Mouse (Mus musculus) kidney, embryonic 15.5 days (tissue): Measurements from ENCODE around the gene Dnmt1. TPM values are rescaled to one million over a fixed set of nuclear protein-coding genes. Genes with fewer than 3 reads are reported as not detected.

Source experiments
- ATAC-seq: fragments of 200-750 bp; cut with Nextera tagmentation; replicated peaks from 2 replicates; pipeline ENCODE4 v1.8.0; 2017; ENCODE audit warnings: moderate TSS enrichment; ENCODE audit not compliant: low FRiP score
- H3K27ac ChIP-seq: fragments of 300-500 bp; sonication (generic); 2 replicates; pipeline ENCODE4 v1.5.1; 2015; ENCODE audit warnings: mild to moderate bottlenecking, inconsistent platforms
- H3K27me3 ChIP-seq: fragments of 300-500 bp; sonication (generic); 2 replicates; pipeline ENCODE4 v1.6.1; 2015; ENCODE audit warnings: inconsistent platforms
- H3K36me3 ChIP-seq: fragments of 300-500 bp; sonication (generic); 2 replicates; pipeline ENCODE4 v1.6.1; 2015; ENCODE audit warnings: inconsistent platforms
- H3K4me1 ChIP-seq: fragments of 300-500 bp; sonication (generic); 2 replicates; pipeline ENCODE4 v1.6.1; 2015; ENCODE audit warnings: inconsistent platforms
- H3K4me2 ChIP-seq: fragments of 300-500 bp; sonication (generic); 2 replicates; pipeline ENCODE4 v1.6.1; 2015; ENCODE audit warnings: moderate library complexity, mild to moderate bottlenecking, inconsistent platforms
- H3K4me3 ChIP-seq: fragments of 300-500 bp; sonication (generic); replicated peaks from 2 replicates; pipeline ENCODE4 v1.5.1; 2015; ENCODE audit warnings: mild to moderate bottlenecking, inconsistent platforms
- H3K9ac ChIP-seq: fragments of 300-500 bp; sonication (generic); 2 replicates; pipeline ENCODE4 v1.6.1; 2015; ENCODE audit warnings: mild to moderate bottlenecking, inconsistent platforms
- H3K9me3 ChIP-seq: fragments of 300-500 bp; sonication (generic); replicated peaks from 2 replicates; pipeline ENCODE4 v1.6.1; 2016; ENCODE audit warnings: inconsistent platforms
- WGBS: fragments of 180-500 bp; shearing (Covaris S2); methylation state at CpG from one replicate; pipeline ENCODE4 v1.1.7; 2015; ENCODE audit warnings: mixed read lengths; 5-methylcytosine and 5-hydroxymethylcytosine counted together
- polyA plus RNA-seq: library from polyadenylated mRNA; unstranded; fragments of >200 nt; fragmentation: Nextera tagmentation; extraction: Ambion mirVana; gene quantifications from 2 replicates; pipeline ENCODE4 v1.2.1, GENCODE M21; 2015

The Dnmt1 gene
- polyA plus RNA-seq, 1 experiment from 2014 or later = 108 TPM

DNA sequence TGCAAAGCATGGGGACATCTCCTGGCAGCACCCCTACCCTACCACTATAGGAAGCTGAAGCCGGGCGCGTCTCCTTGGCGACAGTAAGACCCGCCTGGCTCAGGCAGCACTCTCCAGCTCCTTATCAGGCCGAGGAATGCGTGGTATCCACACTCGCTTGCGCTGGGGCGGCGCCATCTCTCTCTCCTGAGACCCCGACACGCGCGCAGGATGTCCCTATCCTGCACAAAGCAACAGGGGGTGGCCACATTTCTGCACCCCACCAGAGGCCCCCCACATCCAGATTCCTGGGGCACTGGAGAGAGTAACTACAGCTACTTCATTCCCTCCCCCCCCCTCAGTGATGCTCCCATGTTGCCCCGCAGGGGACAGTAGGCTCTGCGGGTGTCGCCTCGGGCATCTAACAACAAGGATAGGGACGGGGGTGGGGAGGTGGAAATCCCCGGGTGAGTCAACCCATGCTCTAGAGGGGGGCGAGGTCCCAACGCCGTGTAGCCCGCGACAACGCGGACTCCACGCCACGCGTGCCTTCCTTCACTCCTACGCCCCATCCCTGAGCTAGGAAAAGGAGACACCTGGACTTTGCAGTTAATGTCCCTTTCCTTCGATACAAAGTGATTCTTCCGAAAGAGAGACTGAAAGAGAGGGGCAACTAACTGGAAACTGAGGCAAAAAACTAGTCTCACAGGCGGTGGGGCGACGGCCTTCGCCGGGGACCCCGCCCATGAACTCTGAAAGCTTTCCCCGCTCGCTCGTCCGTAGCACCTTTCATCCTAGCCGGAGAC, 15.9 kb upstream of the Dnmt1 start:
- Histone ChIP-seq H3K4me2 (peak overlapping the region; percentile 91), H3K9me3 (no peaks in the 10 kb centered on the region), H3K27me3 (no peaks in the 10 kb centered on the region), H3K4me3 (peak overlapping the region; percentile 88), H3K27ac (peak overlapping the region; percentile 96), H3K9ac (peak overlapping the region; percentile 90), H3K36me3 (0 out of 2 replicates have a peak, but pooled peaks cover 3% of the 10 kb centered on the region), H3K4me1 (peaks cover 60% of the 10 kb centered on the region)
- 0 out of 2 replicates have a peak, but pooled peaks have one; percentile 5 for ATAC-seq
- under 1% methylated on average over 45 of the region's 45 CpGs for WGBS

DNA sequence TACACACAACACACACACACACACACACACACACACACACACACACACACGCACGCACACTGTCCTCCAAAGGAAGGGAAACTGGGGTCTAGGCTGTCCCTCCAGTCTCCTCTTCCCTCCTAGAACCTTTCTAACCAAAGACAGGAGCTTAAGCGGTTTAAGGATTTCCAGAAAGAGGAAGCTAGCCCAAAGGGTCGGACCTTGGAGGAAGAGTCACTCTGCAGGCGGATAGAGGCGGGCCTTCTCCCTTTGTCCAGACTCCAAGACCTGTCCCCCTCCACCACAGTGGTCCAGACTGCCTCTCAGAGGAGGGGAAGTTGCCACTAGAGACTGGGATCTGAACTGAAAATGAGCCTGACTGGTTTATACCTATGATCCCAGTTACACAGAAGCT, 14.0 kb upstream of the Dnmt1 start:
- H3K27ac ChIP-seq = peak overlapping the region; percentile 90
- peak overlapping the region; percentile 88 for H3K4me3 ChIP-seq
- H3K27me3 ChIP-seq = no peaks in the 10 kb centered on the region
- no peaks in the 10 kb centered on the region for H3K9me3 ChIP-seq
- no peak for ATAC-seq
- H3K4me1 ChIP-seq = peaks cover 55% of the 10 kb centered on the region
- H3K9ac ChIP-seq = peak overlapping the region; percentile 27; the same call in 1 of the 2 replicates
- H3K36me3 ChIP-seq = peaks cover 10% of the 10 kb centered on the region
- 35% methylated on average over 6 of the region's 6 CpGs for WGBS
- peak overlapping the region; percentile 91 for H3K4me2 ChIP-seq

DNA sequence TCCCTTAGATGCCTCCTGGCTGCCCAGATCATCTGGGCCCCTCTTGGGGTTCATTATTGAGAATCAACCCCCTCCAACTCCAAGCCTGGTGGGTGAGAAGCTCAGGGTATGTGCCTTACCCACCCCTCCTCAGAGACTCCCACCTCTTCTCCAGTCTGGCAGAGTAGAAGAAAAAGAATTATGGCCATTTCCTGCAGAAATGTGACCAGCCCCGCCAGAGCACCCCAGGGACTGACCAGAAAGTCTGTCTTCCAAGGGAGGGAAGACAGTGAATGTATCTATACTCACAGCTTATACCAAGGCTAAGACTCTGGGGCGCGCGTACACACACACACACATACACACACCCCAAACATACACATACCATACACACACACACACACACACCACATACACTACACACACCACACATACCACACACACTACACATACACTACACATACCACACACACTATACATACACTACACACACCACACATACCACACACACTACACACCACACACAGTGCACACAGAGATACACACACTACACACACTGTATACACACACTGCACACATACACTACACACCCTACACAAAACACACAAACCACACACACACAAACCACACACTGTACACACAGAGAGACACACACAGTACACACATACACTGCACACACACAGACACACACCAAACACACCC, 13.5 kb upstream of the Dnmt1 start:
- WGBS = 34% methylated on average over 4 of the region's 4 CpGs
- H3K36me3 ChIP-seq = peaks cover 15% of the 10 kb centered on the region
- H3K9me3 ChIP-seq = no peaks in the 10 kb centered on the region
- peaks cover 55% of the 10 kb centered on the region for H3K4me1 ChIP-seq
- peak overlapping the region; percentile 27; the same call in 1 of the 2 replicates for H3K9ac ChIP-seq
- H3K27me3 ChIP-seq = no peaks in the 10 kb centered on the region
- peak overlapping the region; percentile 91 for H3K4me2 ChIP-seq
- ATAC-seq = peak; percentile 0; the same call in 1 of the 2 replicates
- peak overlapping the region; percentile 88 for H3K4me3 ChIP-seq
- peak overlapping the region; percentile 90 for H3K27ac ChIP-seq

DNA sequence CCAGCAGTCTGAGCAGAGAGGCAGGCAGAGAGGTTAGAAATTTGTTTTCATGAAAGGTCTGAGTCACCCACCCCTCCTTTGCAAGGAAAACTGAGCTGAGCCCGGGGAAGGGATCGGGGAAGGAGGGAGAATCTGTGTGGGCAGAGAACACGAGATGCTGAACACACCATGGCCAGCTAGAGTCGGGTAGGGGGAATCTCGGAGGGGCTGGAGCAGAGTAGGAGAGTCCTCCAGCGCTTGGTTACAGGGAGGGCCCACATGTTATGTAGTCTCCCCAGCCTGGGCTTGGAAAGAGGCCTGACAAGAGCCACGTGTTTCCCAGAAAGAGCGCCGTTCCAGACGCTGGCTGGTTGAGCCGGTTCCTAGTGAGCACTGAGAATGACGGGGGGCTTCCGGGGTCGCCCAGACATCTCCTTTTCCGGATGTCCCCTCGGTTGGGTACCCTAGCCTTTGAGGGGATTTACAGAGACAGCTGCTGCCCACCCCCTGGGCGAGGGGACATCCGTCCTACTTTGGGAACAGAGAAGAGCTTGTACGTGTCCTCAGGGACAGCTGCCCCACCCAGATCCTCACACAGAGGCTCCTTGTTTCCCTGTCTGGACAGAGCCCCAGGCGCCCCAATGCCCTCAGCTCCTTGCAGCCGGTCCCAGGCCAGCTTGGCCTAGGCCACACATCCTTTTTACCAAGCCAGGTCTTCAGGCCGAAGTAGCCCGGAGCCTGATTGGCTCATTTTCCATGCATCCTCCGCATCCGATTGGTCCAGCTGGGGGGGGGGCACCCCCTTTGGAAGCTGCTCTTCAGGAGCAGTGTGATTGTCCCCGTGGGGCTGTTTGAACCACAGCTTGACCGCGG, 12.7 kb upstream of the Dnmt1 start:
- peak overlapping the region; percentile 15 for H3K9ac ChIP-seq
- H3K4me3 ChIP-seq = peak overlapping the region; percentile 88
- H3K9me3 ChIP-seq = no peaks in the 10 kb centered on the region
- H3K4me1 ChIP-seq = peaks cover 55% of the 10 kb centered on the region
- WGBS = 12% methylated on average over 28 of the region's 28 CpGs
- peaks cover 23% of the 10 kb centered on the region for H3K36me3 ChIP-seq
- peak overlapping the region; percentile 91 for H3K4me2 ChIP-seq
- peak overlapping the region; percentile 90 for H3K27ac ChIP-seq
- peak; percentile 24 for ATAC-seq
- no peaks in the 10 kb centered on the region for H3K27me3 ChIP-seq

DNA sequence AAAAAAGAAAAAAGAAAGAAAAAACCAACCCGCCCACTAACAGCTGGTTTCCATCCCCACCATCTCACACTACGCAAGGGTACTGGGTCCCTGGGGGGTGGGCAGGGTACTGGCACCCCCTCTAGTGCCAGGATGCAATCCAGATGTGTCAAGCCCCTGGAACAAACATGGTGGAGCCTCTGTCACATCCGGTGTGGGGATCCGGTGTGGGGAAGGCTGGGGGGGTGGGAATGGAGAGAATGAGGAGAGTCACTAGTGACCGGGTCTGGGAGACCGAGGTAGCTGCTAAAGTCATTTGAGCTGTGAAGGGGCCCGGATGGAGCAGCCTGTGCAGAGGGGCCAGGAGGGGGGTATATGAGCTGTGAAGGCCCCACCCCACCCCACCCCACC, 12.1 kb upstream of the Dnmt1 start:
- peak; percentile 59 for ATAC-seq
- WGBS = 25% methylated on average over 7 of the region's 7 CpGs
- peaks cover 50% of the 10 kb centered on the region for H3K4me1 ChIP-seq
- no peaks in the 10 kb centered on the region for H3K9me3 ChIP-seq
- peak overlapping the region; percentile 91 for H3K4me2 ChIP-seq
- H3K27me3 ChIP-seq = no peaks in the 10 kb centered on the region
- H3K9ac ChIP-seq = no peak overlapping the region
- H3K36me3 ChIP-seq = peaks cover 29% of the 10 kb centered on the region
- peak overlapping the region; percentile 90 for H3K27ac ChIP-seq
- peak overlapping the region; percentile 88 for H3K4me3 ChIP-seq

DNA sequence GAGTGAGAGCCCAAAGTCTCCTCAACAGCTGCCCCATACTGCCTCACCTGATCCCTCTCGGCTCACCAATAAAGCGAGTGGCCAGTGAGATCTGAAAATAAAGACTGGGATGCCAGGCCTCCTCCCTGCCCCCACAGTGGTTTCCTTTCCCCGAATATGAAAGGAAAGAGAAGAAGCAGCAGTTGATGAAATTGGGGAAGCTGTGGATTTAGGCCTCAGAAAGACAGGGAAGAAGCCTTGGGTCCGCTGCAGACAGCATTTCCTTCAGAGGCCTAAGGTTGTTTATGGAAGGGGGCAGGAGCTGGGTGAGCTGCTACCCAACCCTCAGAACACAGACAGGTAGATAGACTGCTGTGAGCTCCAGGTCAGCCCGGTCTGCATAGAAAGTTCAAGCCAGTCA, 7.1 kb upstream of the Dnmt1 start:
- H3K9me3 ChIP-seq = no peaks in the 10 kb centered on the region
- ATAC-seq = no peak
- H3K9ac ChIP-seq = no peak overlapping the region
- H3K27ac ChIP-seq = no peak overlapping the region
- no peak overlapping the region for H3K4me2 ChIP-seq
- no peak overlapping the region for H3K4me3 ChIP-seq
- peaks cover 50% of the 10 kb centered on the region for H3K36me3 ChIP-seq
- 79% methylated on average over 5 of the region's 5 CpGs for WGBS
- no peaks in the 10 kb centered on the region for H3K27me3 ChIP-seq
- peaks cover 8% of the 10 kb centered on the region for H3K4me1 ChIP-seq

DNA sequence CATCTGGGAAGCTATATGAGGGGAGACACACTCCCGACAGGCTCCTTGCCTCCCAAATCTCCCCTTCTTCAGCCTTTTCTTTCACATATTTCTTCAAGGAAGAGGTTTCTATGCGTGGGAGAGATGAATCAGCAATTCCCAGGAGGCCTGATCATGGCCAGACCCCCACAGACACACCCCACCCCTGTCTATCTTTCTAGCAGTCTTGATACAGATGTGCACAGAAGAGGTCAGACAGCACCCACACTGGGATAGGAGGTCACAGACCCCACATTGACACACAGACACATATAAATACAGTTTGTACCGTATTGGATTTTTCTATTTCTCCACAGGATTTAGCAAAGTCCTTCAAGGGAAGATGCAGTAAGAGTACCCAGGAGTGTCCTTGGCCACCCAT, 6.3 kb upstream of the Dnmt1 start:
- no peak overlapping the region for H3K4me2 ChIP-seq
- H3K27me3 ChIP-seq = no peaks in the 10 kb centered on the region
- H3K9me3 ChIP-seq = no peaks in the 10 kb centered on the region
- peaks cover under 1% of the 10 kb centered on the region for H3K4me1 ChIP-seq
- ATAC-seq = no peak
- WGBS = 82% methylated on average over 3 of the region's 3 CpGs
- no peak overlapping the region for H3K27ac ChIP-seq
- H3K4me3 ChIP-seq = no peak overlapping the region
- H3K36me3 ChIP-seq = peaks cover 50% of the 10 kb centered on the region
- no peak overlapping the region for H3K9ac ChIP-seq

DNA sequence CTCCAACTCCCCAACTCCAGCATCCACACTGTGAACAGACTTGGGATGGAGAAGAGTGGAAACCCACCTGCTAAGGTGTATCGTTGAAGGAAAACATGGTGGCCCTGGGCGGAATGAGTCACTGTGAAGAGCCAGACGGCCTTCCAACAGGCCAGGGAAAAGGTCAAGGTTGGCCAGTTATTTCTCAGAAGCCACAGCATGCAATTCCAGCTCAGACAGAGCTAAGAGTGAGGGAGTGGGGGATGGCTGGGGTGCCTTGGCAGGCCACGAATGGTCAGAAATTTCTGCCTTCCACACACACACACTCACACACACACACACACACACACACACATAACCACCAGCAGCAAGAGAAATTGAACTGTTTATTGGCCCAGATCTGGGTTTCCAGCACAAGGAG, 5.9 kb upstream of the Dnmt1 start:
- no peak for ATAC-seq

DNA sequence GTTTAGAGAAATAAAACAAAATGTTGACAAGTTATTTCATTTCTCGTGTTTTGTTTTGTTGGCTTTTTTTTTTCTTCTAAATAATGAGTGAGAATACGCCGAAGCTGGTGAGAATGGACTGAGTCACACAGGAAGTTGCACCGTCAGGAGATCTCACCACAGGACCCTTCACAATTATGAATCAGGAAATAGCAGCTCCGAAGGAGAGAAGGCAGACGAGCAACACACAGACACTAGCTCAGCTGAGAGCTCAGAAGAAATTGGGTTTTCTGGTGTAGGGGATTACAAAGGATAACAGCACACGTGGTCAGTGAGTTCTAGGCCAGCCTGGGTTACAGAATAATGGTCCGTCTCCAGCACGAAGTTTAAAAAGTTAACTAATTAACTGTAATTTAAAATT, 1.9 kb upstream of the Dnmt1 start:
- Histone ChIP-seq H3K9ac (no peak overlapping the region), H3K4me1 (no peaks in the 10 kb centered on the region), H3K9me3 (no peaks in the 10 kb centered on the region), H3K4me2 (no peak overlapping the region), H3K36me3 (peaks cover 19% of the 10 kb centered on the region), H3K4me3 (no peak overlapping the region), H3K27ac (no peak overlapping the region), H3K27me3 (no peaks in the 10 kb centered on the region)
- WGBS = 78% methylated on average over 9 of the region's 9 CpGs
- no peak for ATAC-seq

More for the DNA sequence above, 5.9 kb upstream of the Dnmt1 start:
- H3K9me3 ChIP-seq = no peaks in the 10 kb centered on the region
- H3K27me3 ChIP-seq = no peaks in the 10 kb centered on the region
- no peak overlapping the region for H3K9ac ChIP-seq
- no peaks in the 10 kb centered on the region for H3K4me1 ChIP-seq
- WGBS = 81% methylated on average over 4 of the region's 4 CpGs
- H3K4me3 ChIP-seq = no peak overlapping the region
- H3K36me3 ChIP-seq = peaks cover 47% of the 10 kb centered on the region
- no peak overlapping the region for H3K27ac ChIP-seq
- H3K4me2 ChIP-seq = no peak overlapping the region

DNA sequence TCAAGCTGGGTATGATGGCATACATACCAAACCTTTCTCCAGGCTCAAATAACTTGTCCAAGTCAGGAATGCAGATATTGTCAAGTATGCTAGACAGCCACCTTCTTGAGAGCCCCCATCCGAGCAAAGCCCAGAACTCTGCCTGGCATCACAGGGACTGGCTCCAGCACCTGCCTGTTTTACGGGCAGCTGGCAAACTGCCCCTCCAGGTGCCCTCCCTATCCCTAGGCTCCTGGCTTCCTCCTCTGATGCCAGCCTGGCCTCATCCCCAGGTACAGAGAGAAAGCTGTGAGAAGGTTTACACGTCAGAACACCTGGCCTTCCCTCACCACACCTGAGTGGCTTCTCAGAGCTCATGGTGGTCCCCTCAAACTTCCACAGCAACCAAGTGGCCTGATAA, 2.7 kb downstream of the Dnmt1 start:
- no peaks in the 10 kb centered on the region for H3K9me3 ChIP-seq
- WGBS = 81% methylated on average over 3 of the region's 3 CpGs
- H3K27me3 ChIP-seq = no peaks in the 10 kb centered on the region
- no peak overlapping the region for H3K9ac ChIP-seq
- no peak overlapping the region for H3K27ac ChIP-seq
- ATAC-seq = no peak
- H3K4me1 ChIP-seq = 0 out of 2 replicates have a peak, but pooled peaks cover 5% of the 10 kb centered on the region
- no peak overlapping the region for H3K4me2 ChIP-seq
- no peaks in the 10 kb centered on the region for H3K36me3 ChIP-seq
- H3K4me3 ChIP-seq = no peak overlapping the region

DNA sequence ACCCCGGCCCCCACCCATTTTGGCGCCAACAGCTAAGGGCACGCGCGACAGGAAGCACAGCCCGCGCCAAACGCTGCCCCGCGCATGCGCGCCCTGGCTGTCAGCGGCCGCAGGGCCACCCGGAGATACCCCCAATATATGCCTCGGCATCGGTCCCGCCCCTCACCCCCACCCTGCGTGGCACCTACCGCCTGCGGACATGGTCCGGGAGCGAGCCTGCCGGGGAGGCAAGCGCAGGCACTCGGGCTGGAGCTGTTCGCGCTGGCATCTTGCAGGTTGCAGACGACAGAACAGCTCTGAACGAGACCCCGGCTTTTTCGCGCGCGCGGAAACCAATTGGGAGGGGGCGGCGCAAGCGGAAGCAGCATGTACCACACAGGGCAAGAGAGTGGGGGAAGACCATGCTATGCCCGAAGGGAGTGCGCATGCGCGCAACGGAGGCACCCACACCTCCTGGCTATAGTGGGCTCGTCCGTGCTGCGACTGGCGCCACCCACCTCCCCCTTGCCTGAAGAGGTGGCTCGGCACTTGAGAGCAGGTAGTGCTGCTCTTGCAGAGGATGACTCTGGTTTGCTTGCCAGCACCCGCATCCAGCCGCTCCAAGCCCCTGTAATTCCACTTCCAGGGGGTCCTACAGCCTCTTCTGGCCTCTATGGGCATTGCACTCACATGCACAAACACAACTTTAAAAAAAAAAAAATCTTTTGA, 7.0 kb downstream of the Dnmt1 start:
- Histone ChIP-seq H3K4me2 (peak overlapping the region; percentile 83), H3K4me1 (peaks cover 30% of the 10 kb centered on the region), H3K27ac (peak overlapping the region; percentile 93), H3K9ac (peak overlapping the region; percentile 81), H3K36me3 (0 out of 2 replicates have a peak, but pooled peaks cover 7% of the 10 kb centered on the region), H3K27me3 (no peaks in the 10 kb centered on the region), H3K4me3 (peak overlapping the region; percentile 75), H3K9me3 (no peaks in the 10 kb centered on the region)
- ATAC-seq = peak; percentile 96
- WGBS = 0% methylated on average over 51 of the region's 51 CpGs
